Mouse (Mus musculus): Measurements from ENCODE around the gene Gpr27. TPM values are rescaled to one million over a fixed set of nuclear protein-coding genes. Genes with fewer than 3 reads are reported as not detected.
A peak's percentile ranks its signal among the peaks of the same experiment; 100 is the strongest.

Gpr27 gene
- total and polyA plus RNA-seq, 3 experiments = not detected

DNA sequence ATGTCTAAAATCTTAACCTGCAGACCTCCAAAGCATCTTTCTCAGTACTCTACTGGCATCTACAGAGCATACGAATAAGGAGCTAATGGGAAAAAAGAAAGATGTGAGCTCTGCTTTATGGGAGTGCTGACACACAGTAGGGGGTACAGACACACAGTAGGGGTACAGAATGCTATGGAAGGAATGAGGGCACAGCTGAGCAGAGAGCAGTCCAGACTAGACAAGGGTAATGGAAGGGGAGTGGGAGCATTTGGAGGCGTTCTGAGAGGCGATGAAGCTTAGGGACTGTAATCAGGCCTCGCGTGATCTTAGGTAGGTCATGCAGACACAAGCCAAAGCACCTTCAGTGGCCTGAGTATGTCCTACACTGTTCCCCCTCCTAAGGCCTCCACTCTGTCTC lies 8.5 kb upstream of the Gpr27 start:
- DNase-seq (ENCODE audit: extremely low read depth) = no peak
- no peaks in the 10 kb centered on the region for H3K36me3 ChIP-seq (replicated peaks in 1 of 2; ENCODE audit: control insufficient read depth in 1 of 2, insufficient read depth in 1 of 2, low read length in 1 of 2)
- no peaks in the 10 kb centered on the region for H3K79me2 ChIP-seq (replicated peaks; ENCODE audit: control insufficient read depth, extremely low read depth, insufficient read depth, poor library complexity, severe bottlenecking)
- H3K4me1 ChIP-seq (ENCODE audit: control insufficient read depth in 1 of 2, insufficient read depth in 2 of 2) = peaks cover 0 to 15% of the 10 kb centered on the region in 2 experiments; a peak in 2 of 4 replicates
- dilution Hi-C loops (cut with MboI; ENCODE audit: extremely low pct_ligation_motif_present, extremely low pct_unique_long_range_greater_than_20kb, low sequenced_read_pairs) = no loop called here
- no peaks in the 10 kb centered on the region for H3K27me3 ChIP-seq (replicated peaks)
- TF ChIP-seq ZNF384 (IDR thresholded peaks at IDR 0.05; ENCODE audit: low read depth, low read length) = no peak
- peak; percentile 61; the same call in 1 of the 2 replicates for TF ChIP-seq ZKSCAN1 (IDR thresholded peaks at IDR 0.05; ENCODE audit: borderline replicate concordance, low read depth, low read length)
- in situ Hi-C loops (cut with MboI; ENCODE audit: low pct_ligation_motif_present, low pct_unique_long_range_greater_than_20kb, low sequenced_read_pairs) = no loop called here
- H3K9ac ChIP-seq (ENCODE audit: insufficient read depth, low read depth) = no peak overlapping the region
- H3K4me3 ChIP-seq (replicated peaks in 1 of 3; ENCODE audit: low read depth in 2 of 3, low read length in 2 of 3, poor library complexity in 1 of 3) = no peak overlapping the region
- no peak overlapping the region for H3K27ac ChIP-seq (ENCODE audit: insufficient read depth, low read depth)
- no peak overlapping the region for H3K4me2 ChIP-seq (ENCODE audit: insufficient read depth, low read depth, poor library complexity, severe bottlenecking)
- H3K9me3 ChIP-seq (replicated peaks; ENCODE audit: low read length) = peaks cover 3% of the 10 kb centered on the region

DNA sequence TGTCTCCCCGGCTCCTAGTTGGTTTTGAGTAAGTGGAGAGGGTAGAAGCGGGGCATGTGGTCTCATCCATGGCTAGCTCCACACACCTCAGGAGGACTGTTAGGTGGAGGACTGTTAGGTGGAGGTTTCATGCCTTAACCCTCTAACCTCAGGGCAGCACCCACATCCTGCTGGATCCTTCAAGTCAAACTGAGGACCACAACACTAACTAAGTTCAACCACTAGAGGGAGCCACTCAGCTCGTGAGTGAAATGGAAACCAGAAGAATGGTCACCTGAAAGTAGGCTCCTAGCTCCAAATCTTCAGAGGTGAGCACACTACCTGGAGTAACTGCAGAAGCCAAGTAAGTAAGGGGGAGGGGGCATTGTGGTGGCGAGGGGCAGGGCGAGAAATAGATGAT lies 7.6 kb upstream of the Gpr27 start:
- peak; percentile 73 for DNase-seq (ENCODE audit: extremely low read depth)
- in situ Hi-C loops (cut with MboI; ENCODE audit: low pct_ligation_motif_present, low pct_unique_long_range_greater_than_20kb, low sequenced_read_pairs) = no loop called here
- H3K4me1 ChIP-seq (ENCODE audit: control insufficient read depth in 1 of 2, insufficient read depth in 2 of 2) = peaks cover 0 to 15% of the 10 kb centered on the region in 2 experiments; a peak in 2 of 4 replicates
- no peaks in the 10 kb centered on the region for H3K36me3 ChIP-seq (replicated peaks in 1 of 2; ENCODE audit: control insufficient read depth in 1 of 2, insufficient read depth in 1 of 2, low read length in 1 of 2)
- H3K4me3 ChIP-seq (replicated peaks in 1 of 3; ENCODE audit: low read depth in 2 of 3, low read length in 2 of 3, poor library complexity in 1 of 3) = no peak overlapping the region
- no peak overlapping the region for H3K9ac ChIP-seq (ENCODE audit: insufficient read depth, low read depth)
- H3K9me3 ChIP-seq (replicated peaks; ENCODE audit: low read length) = peaks cover 3% of the 10 kb centered on the region
- no peak overlapping the region for H3K4me2 ChIP-seq (ENCODE audit: insufficient read depth, low read depth, poor library complexity, severe bottlenecking)
- H3K27me3 ChIP-seq (replicated peaks) = no peaks in the 10 kb centered on the region
- TF ChIP-seq MXI1 (IDR thresholded peaks at IDR 0.05; ENCODE audit: low read depth, low read length) (no peak), POLR2A (IDR thresholded peaks at IDR 0.05; ENCODE audit: low read depth, low read length) (no peak), SMC3 (IDR thresholded peaks at IDR 0.05; ENCODE audit: low read depth, low read length) (peak; percentile 79), CTCF (conservative IDR thresholded peaks at IDR 0.05 in 1 of 2, IDR thresholded peaks at IDR 0.05 in 1 of 2; ENCODE audit: low read depth in 2 of 2, low read length in 2 of 2) (peak; percentile 76 to 86), USF1 (IDR thresholded peaks at IDR 0.05; ENCODE audit: low read depth, low read length) (no peak), MAFK (IDR thresholded peaks at IDR 0.05; ENCODE audit: insufficient replicate concordance, low read length) (no peak), IRF4 (IDR thresholded peaks at IDR 0.05; ENCODE audit: low read depth, low read length) (0 out of 2 replicates have a peak, but pooled peaks have one; percentile 39), JUND (conservative IDR thresholded peaks at IDR 0.05; ENCODE audit: low read depth, low read length) (0 out of 2 replicates have a peak, but pooled peaks have one; percentile 21), NELFE (IDR thresholded peaks at IDR 0.05; ENCODE audit: low read depth, low read length) (no peak), SIN3A (IDR thresholded peaks at IDR 0.05; ENCODE audit: low read length) (no peak), RAD21 (IDR thresholded peaks at IDR 0.05; ENCODE audit: low read depth, low read length) (peak; percentile 60), GABPA (IDR thresholded peaks at IDR 0.05; ENCODE audit: insufficient replicate concordance, low read depth, low read length) (no peak), BHLHE40 (IDR thresholded peaks at IDR 0.05; ENCODE audit: low read depth, low read length) (peak; percentile 54; the same call in 1 of the 2 replicates), EP300 (IDR thresholded peaks at IDR 0.05; ENCODE audit: low read length) (no peak)
- dilution Hi-C loops (cut with MboI; ENCODE audit: extremely low pct_ligation_motif_present, extremely low pct_unique_long_range_greater_than_20kb, low sequenced_read_pairs) = no loop called here
- H3K27ac ChIP-seq (ENCODE audit: insufficient read depth, low read depth) = no peak overlapping the region
- no peaks in the 10 kb centered on the region for H3K79me2 ChIP-seq (replicated peaks; ENCODE audit: control insufficient read depth, extremely low read depth, insufficient read depth, poor library complexity, severe bottlenecking)

All from CH12.LX (cell line).